Mouse (Mus musculus) CH12.LX (cell line): ENCODE data around the gene Bnc2. TPM values are rescaled to one million over a fixed set of nuclear protein-coding genes. Genes with fewer than 3 reads are reported as not detected.

Source experiments
- DNase-seq: peaks from one replicate; pipeline ENCODE4 v3.0.0-alpha.2; 2013; ENCODE audit errors: extremely low read depth
- H3K27ac ChIP-seq: 2 replicates; pipeline ENCODE4 v1.5.1; 2012; ENCODE audit warnings: low read depth, mild to moderate bottlenecking, control low read depth, moderate library complexity; ENCODE audit not compliant: insufficient read depth
- H3K27me3 ChIP-seq: replicated peaks from 2 replicates; pipeline ENCODE3; 2012; ENCODE audit warnings: inconsistent platforms
- H3K36me3 ChIP-seq, 2 experiments: replicated peaks in 1 of 2; 2 replicates each; pipeline versions ENCODE3 to v1.6.1; 2012; ENCODE audit warnings: inconsistent platforms in 1 of 2, low read length in 1 of 2, mild to moderate bottlenecking in 1 of 2, mixed read lengths in 1 of 2, moderate library complexity in 1 of 2; ENCODE audit not compliant: control insufficient read depth in 1 of 2, insufficient read depth in 1 of 2
- H3K4me1 ChIP-seq, 2 experiments: 2 replicates each; pipeline ENCODE4 v1.6.1; 2012; ENCODE audit warnings: inconsistent platforms in 1 of 2, moderate library complexity in 1 of 2; ENCODE audit not compliant: insufficient read depth in 2 of 2, control insufficient read depth in 1 of 2
- H3K4me2 ChIP-seq: 2 replicates; pipeline ENCODE4 v1.6.1; 2012; ENCODE audit warnings: low read depth, mild to moderate bottlenecking, control low read depth; ENCODE audit not compliant: poor library complexity, insufficient read depth, severe bottlenecking
- H3K4me3 ChIP-seq, 3 experiments: fragments of 150-350 bp in 1 of 3; sonication (generic) in 1 of 3; replicated peaks in 1 of 3; 2 replicates each; pipeline versions ENCODE3 to v1.5.1; 2011 to 2012; ENCODE audit warnings: low read depth in 2 of 3, low read length in 2 of 3, mild to moderate bottlenecking in 2 of 3, moderate library complexity in 2 of 3, control low read depth in 1 of 3, improper control_type of control experiment in 1 of 3, inconsistent platforms in 1 of 3, mixed read lengths in 1 of 3; ENCODE audit not compliant: poor library complexity in 1 of 3
- H3K79me2 ChIP-seq: replicated peaks from 2 replicates; pipeline ENCODE4 v1.6.1; 2012; ENCODE audit warnings: mild to moderate bottlenecking, moderate library complexity; ENCODE audit not compliant: control insufficient read depth, poor library complexity, insufficient read depth, severe bottlenecking; ENCODE audit errors: extremely low read depth
- H3K9ac ChIP-seq: 2 replicates; pipeline ENCODE4 v1.6.1; 2012; ENCODE audit warnings: low read depth, mild to moderate bottlenecking, control low read depth, moderate library complexity; ENCODE audit not compliant: insufficient read depth
- H3K9me3 ChIP-seq: replicated peaks from 2 replicates; pipeline ENCODE3; 2012; ENCODE audit warnings: low read length, inconsistent platforms, mixed read lengths
- BHLHE40 ChIP-seq: IDR thresholded peaks from 2 replicates; pipeline ENCODE4 v1.6.1; 2011; ENCODE audit warnings: mild to moderate bottlenecking, low read depth, low read length, improper control_type of control experiment
- CHD1 ChIP-seq: IDR thresholded peaks from 2 replicates; pipeline ENCODE4 v1.6.1; 2012; ENCODE audit warnings: low read depth, low read length, improper control_type of control experiment, inconsistent platforms
- CTCF ChIP-seq, 2 experiments: IDR thresholded peaks in 1 of 2; conservative IDR thresholded peaks in 1 of 2; 2 replicates each; pipeline ENCODE4 v1.5.1; 2011 to 2012; ENCODE audit warnings: low read depth in 2 of 2, low read length in 2 of 2, improper control_type of control experiment in 1 of 2, inconsistent platforms in 1 of 2, mild to moderate bottlenecking in 1 of 2, moderate library complexity in 1 of 2
- E2F4 ChIP-seq: IDR thresholded peaks from 2 replicates; pipeline ENCODE4 v1.6.1; 2011; ENCODE audit warnings: low read depth, low read length, improper control_type of control experiment; ENCODE audit not compliant: insufficient replicate concordance
- ELF1 ChIP-seq: IDR thresholded peaks from 2 replicates; pipeline ENCODE4 v1.6.1; 2014; ENCODE audit warnings: low read depth, mild to moderate bottlenecking, inconsistent platforms, low read length, improper control_type of control experiment
- EP300 ChIP-seq: IDR thresholded peaks from 2 replicates; pipeline ENCODE4 v1.6.1; 2011; ENCODE audit warnings: low read length, improper control_type of control experiment
- HCFC1 ChIP-seq: IDR thresholded peaks from 2 replicates; pipeline ENCODE4 v1.6.1; 2012; ENCODE audit warnings: low read depth, mild to moderate bottlenecking, inconsistent platforms, low read length, improper control_type of control experiment
- IRF4 ChIP-seq: IDR thresholded peaks from 2 replicates; pipeline ENCODE4 v1.6.1; 2014; ENCODE audit warnings: low read depth, mild to moderate bottlenecking, inconsistent platforms, low read length, improper control_type of control experiment
- JUN ChIP-seq: IDR thresholded peaks from 2 replicates; pipeline ENCODE4 v1.6.1; 2011; ENCODE audit warnings: low read depth, mild to moderate bottlenecking, low read length, improper control_type of control experiment, moderate library complexity; ENCODE audit not compliant: insufficient read depth
- MAX ChIP-seq: IDR thresholded peaks from 2 replicates; pipeline ENCODE4 v1.6.1; 2011; ENCODE audit warnings: low read length, improper control_type of control experiment
- MAZ ChIP-seq: IDR thresholded peaks from 2 replicates; pipeline ENCODE4 v1.6.1; 2012; ENCODE audit warnings: low read depth, mild to moderate bottlenecking, inconsistent platforms, low read length, improper control_type of control experiment, moderate library complexity
- MXI1 ChIP-seq: IDR thresholded peaks from 2 replicates; pipeline ENCODE4 v1.6.1; 2011; ENCODE audit warnings: mild to moderate bottlenecking, low read depth, low read length, improper control_type of control experiment
- NELFE ChIP-seq: IDR thresholded peaks from 2 replicates; pipeline ENCODE4 v1.6.1; 2011; ENCODE audit warnings: low read depth, low read length, improper control_type of control experiment
- POLR2A ChIP-seq: IDR thresholded peaks from 2 replicates; pipeline ENCODE4 v1.6.1; 2011; ENCODE audit warnings: low read depth, mild to moderate bottlenecking, improper control_type of control experiment, low read length
- POLR2AphosphoS2 ChIP-seq: IDR thresholded peaks from 2 replicates; pipeline ENCODE4 v1.6.1; 2011; ENCODE audit warnings: low read depth, low read length, improper control_type of control experiment
- RAD21 ChIP-seq: IDR thresholded peaks from 2 replicates; pipeline ENCODE4 v1.6.1; 2011; ENCODE audit warnings: low read depth, mild to moderate bottlenecking, low read length, improper control_type of control experiment, moderate library complexity
- TBP ChIP-seq: conservative IDR thresholded peaks from 2 replicates; pipeline ENCODE4 v1.6.1; 2011; ENCODE audit warnings: low read depth, low read length, improper control_type of control experiment
- UBTF ChIP-seq: IDR thresholded peaks from 2 replicates; pipeline ENCODE4 v1.6.1; 2012; ENCODE audit warnings: low read depth, mild to moderate bottlenecking, inconsistent platforms, low read length, improper control_type of control experiment, moderate library complexity
- USF1 ChIP-seq: IDR thresholded peaks from 2 replicates; pipeline ENCODE4 v1.6.1; 2014; ENCODE audit warnings: low read depth, mild to moderate bottlenecking, inconsistent platforms, low read length, improper control_type of control experiment
- USF2 ChIP-seq: conservative IDR thresholded peaks from 2 replicates; pipeline ENCODE4 v1.6.1; 2011; ENCODE audit warnings: low read depth, low read length, improper control_type of control experiment
- ZC3H11A ChIP-seq: IDR thresholded peaks from 2 replicates; pipeline ENCODE4 v1.6.1; 2012; ENCODE audit warnings: low read depth, mild to moderate bottlenecking, inconsistent platforms, low read length, improper control_type of control experiment
- ZNF384 ChIP-seq: IDR thresholded peaks from 2 replicates; pipeline ENCODE4 v1.6.1; 2012; ENCODE audit warnings: low read depth, low read length, improper control_type of control experiment, inconsistent platforms
- dilution Hi-C: fragments of 300-500 bp; cut with MboI; formaldehyde crosslinking; loops from 2 replicates; pipeline ENCODE4 v1.14.3; 2020; ENCODE audit warnings: low sequenced_read_pairs; ENCODE audit not compliant: extremely low pct_unique_long_range_greater_than_20kb, extremely low pct_ligation_motif_present
- in situ Hi-C: fragments of 300-500 bp; cut with MboI; formaldehyde crosslinking; loops from 3 replicates; pipeline ENCODE4 v1.14.3; 2019; ENCODE audit warnings: low sequenced_read_pairs, low pct_ligation_motif_present, low pct_unique_long_range_greater_than_20kb, mixed read lengths
- polyA plus RNA-seq: library from polyadenylated mRNA; unstranded; fragments of >175 nt; gene quantifications from 2 replicates; pipeline ENCODE4 v1.2.1, GENCODE M21; 2012; ENCODE audit warnings: low read depth; ENCODE audit not compliant: insufficient read length
- total RNA-seq, 2 experiments: library from RNA; depleted of rRNA; stranded (reverse); fragments of 300-350 nt in 1 of 2; fragments of >200 nt in 1 of 2; gene quantifications; 2 replicates each; pipeline ENCODE4 v1.2.3; 2012 to 2014

The Bnc2 gene
- total and polyA plus RNA-seq, 3 experiments: not detected

- no peak overlapping the region for H3K27ac ChIP-seq
- dilution Hi-C loops: no loop called here
- H3K4me2 ChIP-seq: no peak overlapping the region
- in situ Hi-C loops: no loop called here
- no peak overlapping the region for H3K4me3 ChIP-seq
- DNase-seq: no peak
- peaks cover 57% of the 10 kb centered on the region for H3K9me3 ChIP-seq
- no peak for TF ChIP-seq USF1
- no peak for TF ChIP-seq CHD1
- TF ChIP-seq ZNF384: no peak
- TF ChIP-seq CTCF (conservative IDR thresholded peaks at IDR 0.05 in 1 of 2, IDR thresholded peaks at IDR 0.05 in 1 of 2; ENCODE audit: low read depth in 2 of 2, low read length in 2 of 2): no peak
- TF ChIP-seq BHLHE40: no peak
- TF ChIP-seq EP300: no peak
- TF ChIP-seq UBTF: no peak
- TF ChIP-seq TBP: no peak
- TF ChIP-seq RAD21: no peak
- no peak for TF ChIP-seq POLR2A
- TF ChIP-seq JUN: no peak
- TF ChIP-seq IRF4: no peak
- no peak for TF ChIP-seq MAX
- TF ChIP-seq MAZ: no peak
- no peak for TF ChIP-seq POLR2AphosphoS2
- TF ChIP-seq ELF1: no peak
- TF ChIP-seq MXI1: no peak
- no peak for TF ChIP-seq ZC3H11A
- no peak for TF ChIP-seq USF2
- TF ChIP-seq NELFE: no peak
- no peaks in the 10 kb centered on the region for H3K4me1 ChIP-seq
- no peaks in the 10 kb centered on the region for H3K79me2 ChIP-seq
- H3K9ac ChIP-seq: no peak overlapping the region
- no peaks in the 10 kb centered on the region for H3K36me3 ChIP-seq
- H3K27me3 ChIP-seq: no peaks in the 10 kb centered on the region
Observed at GRCm38 (mm10) chr4:84521562-84521961, 153.5 kb downstream of the Bnc2 start.

DNA sequence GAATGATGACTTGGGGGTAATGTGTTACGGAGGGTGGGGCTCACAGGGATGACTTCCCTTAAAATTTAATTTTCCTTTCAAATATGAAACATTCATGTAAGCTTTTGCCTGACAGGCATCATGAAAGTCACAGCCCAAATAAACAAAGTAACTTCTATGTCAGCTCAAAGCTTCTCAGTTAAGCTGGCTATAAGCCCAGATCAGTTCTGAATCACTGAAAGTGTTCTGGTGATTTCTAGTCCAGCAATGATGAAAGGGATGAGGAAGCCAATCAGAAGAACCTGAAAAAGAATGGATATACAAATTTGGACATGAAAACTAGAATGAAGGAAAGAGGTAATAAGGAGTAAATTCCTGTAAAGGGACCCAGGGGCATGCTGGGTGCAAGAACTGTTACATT, 164.6 kb downstream of the Bnc2 start:
- Histone ChIP-seq H3K9ac (no peak overlapping the region), H3K36me3 (no peaks in the 10 kb centered on the region), H3K4me1 (no peaks in the 10 kb centered on the region), H3K9me3 (peaks cover 58% of the 10 kb centered on the region), H3K79me2 (no peaks in the 10 kb centered on the region), H3K27me3 (no peaks in the 10 kb centered on the region), H3K27ac (no peak overlapping the region), H3K4me3 (no peak overlapping the region), H3K4me2 (no peak overlapping the region)
- DNase-seq: no peak
- dilution Hi-C loops: no loop called here
- TF ChIP-seq NELFE (no peak), HCFC1 (no peak), ZNF384 (no peak), MXI1 (no peak), USF2 (no peak), BHLHE40 (no peak), UBTF (no peak), USF1 (no peak), MAZ (no peak), CTCF (conservative IDR thresholded peaks at IDR 0.05 in 1 of 2, IDR thresholded peaks at IDR 0.05 in 1 of 2; ENCODE audit: low read depth in 2 of 2, low read length in 2 of 2) (no peak), MAX (no peak), E2F4 (no peak)
- in situ Hi-C loops: no loop called here
